Mouse (Mus musculus) small intestine, adult 2 months (tissue): ENCODE measurements around the gene Lsamp.

Experiments
- CTCF ChIP-seq: fragments of 200-500 bp; IDR thresholded peaks from 2 replicates; pipeline ENCODE4 v1.5.1; 2012; ENCODE audit warnings: low read depth, mild to moderate bottlenecking, control low read depth, inconsistent platforms, low read length, moderate library complexity, mixed read lengths; ENCODE audit not compliant: insufficient replicate concordance, insufficient read length; ENCODE audit errors: extremely low read depth
- POLR2A ChIP-seq: fragments of 200-500 bp; IDR thresholded peaks from 2 replicates; pipeline ENCODE4 v1.6.1; 2012; ENCODE audit warnings: low read depth, mild to moderate bottlenecking, control low read depth, inconsistent platforms, low read length, moderate library complexity

GRCm38 (mm10) chr16:40593161-40593560, 609.0 kb downstream of the Lsamp start:
- TF ChIP-seq CTCF: no peak
- no peak for TF ChIP-seq POLR2A
